Mouse (Mus musculus): ENCODE measurements around the gene Nebl. TPM values are rescaled to one million over a fixed set of nuclear protein-coding genes. Genes with fewer than 3 reads are reported as not detected.

Nebl gene
- polyA plus RNA-seq, 1 experiment from 2014 or later, result 5.8 TPM

DNA sequence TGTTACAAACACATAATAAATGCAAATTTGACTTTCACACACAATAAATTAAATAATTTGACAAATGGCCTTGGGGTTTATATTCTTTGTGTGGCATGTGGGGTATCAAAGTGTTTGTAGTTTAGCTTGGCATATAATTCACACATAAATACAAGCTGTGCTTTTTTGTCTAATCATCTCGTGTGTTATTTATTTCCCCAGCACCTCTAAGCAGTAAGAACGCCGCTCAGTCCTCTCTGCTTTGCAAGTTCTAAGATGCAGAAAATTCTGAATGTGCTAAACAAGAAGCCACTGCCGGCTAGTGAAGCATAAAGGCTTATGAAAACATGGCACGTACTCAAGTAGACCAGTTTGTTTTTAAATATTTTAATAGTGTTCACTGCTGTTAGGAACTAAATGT lies 6.9 kb downstream of the Nebl start:
- Histone ChIP-seq H3K27me3 (peaks cover 40% of the 10 kb centered on the region), H3K36me3 (no peaks in the 10 kb centered on the region), H3K9ac (replicated peaks) (no peak overlapping the region), H3K27ac (replicated peaks) (no peak overlapping the region), H3K4me3 (no peak overlapping the region), H3K9me3 (no peaks in the 10 kb centered on the region), H3K4me2 (replicated peaks) (no peak overlapping the region), H3K4me1 (peaks cover 3% of the 10 kb centered on the region; the same call in 1 of the 2 replicates)
- ATAC-seq (ENCODE audit: low FRiP score, low read depth), result no peak
- 72% methylated on average over 5 of the region's 5 CpGs for WGBS

GRCm38 (mm10) chr2:17723268-17724019 lies 7.8 kb downstream of the Nebl start:
- no peak overlapping the region for H3K4me3 ChIP-seq
- no peak for ATAC-seq (ENCODE audit: low FRiP score, low read depth)
- no peak overlapping the region for H3K9ac ChIP-seq (replicated peaks)
- H3K4me1 ChIP-seq, result peaks cover 3% of the 10 kb centered on the region; the same call in 1 of the 2 replicates
- no peak overlapping the region for H3K4me2 ChIP-seq (replicated peaks)
- H3K36me3 ChIP-seq, result no peaks in the 10 kb centered on the region
- peaks cover 30% of the 10 kb centered on the region for H3K27me3 ChIP-seq
- H3K27ac ChIP-seq (replicated peaks), result no peak overlapping the region
- no peaks in the 10 kb centered on the region for H3K9me3 ChIP-seq
- 80% methylated on average over 12 of the region's 12 CpGs for whole genome bisulfite sequencing

GRCm38 (mm10) chr2:17721177-17721715 lies 10.0 kb downstream of the Nebl start:
- Histone ChIP-seq H3K4me3 (no peak overlapping the region), H3K27me3 (peaks cover 14% of the 10 kb centered on the region; the same call in 1 of the 2 replicates), H3K36me3 (no peaks in the 10 kb centered on the region), H3K4me2 (replicated peaks) (no peak overlapping the region), H3K27ac (replicated peaks) (peak overlapping the region; percentile 46; the same call in 1 of the 2 replicates), H3K4me1 (peaks cover 3% of the 10 kb centered on the region; the same call in 1 of the 2 replicates), H3K9me3 (no peaks in the 10 kb centered on the region), H3K9ac (replicated peaks) (no peak overlapping the region)
- peak; percentile 39; the same call in 1 of the 2 replicates for ATAC-seq (ENCODE audit: low FRiP score, low read depth)
- 58% methylated on average over 6 of the region's 6 CpGs for WGBS

DNA sequence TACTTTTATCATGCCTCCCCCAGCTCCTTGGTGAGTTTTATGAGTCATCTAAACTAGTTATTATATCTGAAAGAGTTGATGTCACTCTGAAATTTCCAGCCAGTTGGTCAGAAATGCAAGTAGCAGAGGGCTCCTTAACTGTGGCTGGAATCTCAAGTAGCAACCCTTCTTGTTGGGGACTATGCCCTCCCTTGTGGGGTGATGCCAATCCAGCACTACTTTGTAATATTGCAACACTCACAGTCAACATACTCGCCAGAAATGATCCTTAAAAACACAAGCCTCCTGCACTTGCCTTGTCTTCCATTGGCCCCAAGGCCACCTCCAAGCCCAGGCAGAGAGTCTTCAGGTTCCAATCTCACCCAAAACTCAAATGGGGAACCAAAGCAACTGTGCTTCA lies 13.0 kb downstream of the Nebl start:
- Histone ChIP-seq H3K9ac (replicated peaks) (no peak overlapping the region), H3K4me3 (no peak overlapping the region), H3K4me1 (peaks cover 7% of the 10 kb centered on the region; the same call in 1 of the 2 replicates), H3K36me3 (no peaks in the 10 kb centered on the region), H3K27me3 (peaks cover 8% of the 10 kb centered on the region; the same call in 1 of the 2 replicates), H3K4me2 (replicated peaks) (no peak overlapping the region), H3K9me3 (no peaks in the 10 kb centered on the region), H3K27ac (replicated peaks) (no peak overlapping the region)
- WGBS, result 84% methylated on average over 1 of the region's 1 CpGs
- no peak for ATAC-seq (ENCODE audit: low FRiP score, low read depth)

GRCm38 (mm10) chr2:17717200-17717599 lies 14.1 kb downstream of the Nebl start:
- 53% methylated on average over 2 of the region's 2 CpGs for WGBS
- Histone ChIP-seq H3K36me3 (no peaks in the 10 kb centered on the region), H3K27ac (replicated peaks) (no peak overlapping the region), H3K4me2 (replicated peaks) (no peak overlapping the region), H3K9ac (replicated peaks) (no peak overlapping the region), H3K4me1 (peaks cover 7% of the 10 kb centered on the region; the same call in 1 of the 2 replicates), H3K27me3 (no peaks in the 10 kb centered on the region; the same call in 1 of the 2 replicates), H3K9me3 (no peaks in the 10 kb centered on the region), H3K4me3 (no peak overlapping the region)
- no peak for ATAC-seq (ENCODE audit: low FRiP score, low read depth)

GRCm38 (mm10) chr2:17715149-17715767 lies 16.0 kb downstream of the Nebl start:
- Histone ChIP-seq H3K27me3 (no peaks in the 10 kb centered on the region; the same call in 1 of the 2 replicates), H3K9me3 (peaks cover 8% of the 10 kb centered on the region; the same call in 1 of the 2 replicates), H3K4me1 (peaks cover 3% of the 10 kb centered on the region; the same call in 1 of the 2 replicates), H3K4me3 (no peak overlapping the region), H3K27ac (replicated peaks) (no peak overlapping the region), H3K4me2 (replicated peaks) (no peak overlapping the region), H3K36me3 (no peaks in the 10 kb centered on the region), H3K9ac (replicated peaks) (no peak overlapping the region)
- 79% methylated on average over 9 of the region's 9 CpGs for WGBS
- 0 out of 2 replicates have a peak, but pooled peaks have one; percentile 23 for ATAC-seq (ENCODE audit: low FRiP score, low read depth)

DNA sequence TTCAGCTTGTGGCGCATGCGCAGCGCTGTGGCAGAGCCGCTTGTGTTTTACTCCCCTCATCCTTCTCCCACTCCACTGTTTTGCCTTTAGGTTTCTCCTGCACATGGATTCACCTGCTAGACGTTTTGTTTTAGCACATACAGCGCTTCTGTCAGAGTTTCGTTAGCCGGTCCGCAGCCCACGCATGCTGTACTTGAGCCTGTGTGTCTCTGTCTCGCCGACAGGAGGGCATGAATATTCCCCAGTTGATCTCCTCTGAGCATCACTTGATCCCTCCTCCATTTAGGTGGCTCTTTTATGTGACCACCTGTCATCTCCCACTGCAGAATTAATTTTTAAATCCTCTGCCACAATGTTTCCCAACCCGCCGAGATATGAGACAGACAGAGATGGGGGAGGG lies 16.6 kb downstream of the Nebl start:
- no peak overlapping the region for H3K4me3 ChIP-seq
- H3K4me2 ChIP-seq (replicated peaks), result no peak overlapping the region
- H3K36me3 ChIP-seq, result no peaks in the 10 kb centered on the region
- 76% methylated on average over 14 of the region's 14 CpGs for WGBS
- no peak overlapping the region for H3K9ac ChIP-seq (replicated peaks)
- H3K27ac ChIP-seq (replicated peaks), result no peak overlapping the region
- 0 out of 2 replicates have a peak, but pooled peaks have one; percentile 47 for ATAC-seq (ENCODE audit: low FRiP score, low read depth)
- no peaks in the 10 kb centered on the region; the same call in 1 of the 2 replicates for H3K27me3 ChIP-seq
- peaks cover 3% of the 10 kb centered on the region; the same call in 1 of the 2 replicates for H3K4me1 ChIP-seq
- H3K9me3 ChIP-seq, result peaks cover 8% of the 10 kb centered on the region; the same call in 1 of the 2 replicates

DNA sequence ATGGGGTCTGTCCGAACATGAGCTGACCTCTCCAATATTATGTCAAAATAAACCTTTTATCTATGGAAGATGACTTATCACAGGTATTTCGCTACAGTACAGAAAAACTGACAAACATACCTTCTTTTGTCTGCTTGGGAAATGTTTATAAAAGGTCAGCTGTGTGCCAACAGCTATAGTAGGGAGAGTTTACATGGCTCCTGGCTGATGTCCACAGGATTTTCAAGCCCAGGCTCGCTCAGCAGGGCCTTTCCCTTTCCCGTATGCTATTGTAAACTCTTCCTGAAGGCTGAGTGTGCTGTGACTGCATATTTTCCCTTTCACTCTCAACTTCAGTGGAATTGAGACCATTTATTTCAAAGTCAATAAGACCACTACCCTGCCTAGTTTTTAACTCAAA lies 17.1 kb downstream of the Nebl start:
- Histone ChIP-seq H3K27ac (replicated peaks) (no peak overlapping the region), H3K4me1 (peaks cover 3% of the 10 kb centered on the region; the same call in 1 of the 2 replicates), H3K36me3 (no peaks in the 10 kb centered on the region), H3K4me3 (no peak overlapping the region), H3K9me3 (peaks cover 8% of the 10 kb centered on the region; the same call in 1 of the 2 replicates), H3K27me3 (no peaks in the 10 kb centered on the region; the same call in 1 of the 2 replicates), H3K9ac (replicated peaks) (no peak overlapping the region), H3K4me2 (replicated peaks) (no peak overlapping the region)
- WGBS, result 72% methylated on average over 4 of the region's 4 CpGs
- no peak for ATAC-seq (ENCODE audit: low FRiP score, low read depth)

DNA sequence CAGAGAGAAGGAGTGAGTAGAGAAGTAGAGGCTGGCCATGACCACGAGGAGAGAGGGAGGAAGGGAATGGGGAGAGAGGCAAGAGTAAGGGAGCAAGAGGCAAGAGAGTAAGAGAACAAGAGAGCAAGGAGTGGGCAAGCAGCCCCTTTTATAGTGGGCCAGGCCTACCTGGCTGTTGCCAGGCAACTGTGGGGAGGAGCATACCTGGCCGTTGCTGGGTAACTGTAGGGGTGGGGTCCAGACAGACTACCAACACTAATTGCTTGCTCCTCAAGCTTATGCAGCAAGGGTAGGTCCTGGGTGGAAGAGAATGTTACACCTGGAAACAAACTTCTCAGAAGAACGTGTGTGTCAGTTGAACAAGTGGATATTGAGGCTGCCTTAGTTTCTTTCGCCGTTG lies 20.0 kb downstream of the Nebl start:
- H3K36me3 ChIP-seq, result no peaks in the 10 kb centered on the region
- peaks cover 3% of the 10 kb centered on the region; the same call in 1 of the 2 replicates for H3K4me1 ChIP-seq
- ATAC-seq (ENCODE audit: low FRiP score, low read depth), result no peak
- no peak overlapping the region for H3K9ac ChIP-seq (replicated peaks)
- H3K27me3 ChIP-seq, result no peaks in the 10 kb centered on the region; the same call in 1 of the 2 replicates
- 86% methylated on average over 5 of the region's 5 CpGs for WGBS
- peaks cover 8% of the 10 kb centered on the region; the same call in 1 of the 2 replicates for H3K9me3 ChIP-seq
- no peak overlapping the region for H3K27ac ChIP-seq (replicated peaks)
- H3K4me3 ChIP-seq, result no peak overlapping the region
- H3K4me2 ChIP-seq (replicated peaks), result no peak overlapping the region

GRCm38 (mm10) chr2:17710083-17710482 lies 21.2 kb downstream of the Nebl start:
- H3K9ac ChIP-seq (replicated peaks), result no peak overlapping the region
- no peaks in the 10 kb centered on the region; the same call in 1 of the 2 replicates for H3K27me3 ChIP-seq
- H3K9me3 ChIP-seq, result peaks cover 8% of the 10 kb centered on the region; the same call in 1 of the 2 replicates
- 65% methylated on average over 2 of the region's 2 CpGs for WGBS
- no peaks in the 10 kb centered on the region for H3K36me3 ChIP-seq
- H3K4me1 ChIP-seq, result peaks cover 3% of the 10 kb centered on the region; the same call in 1 of the 2 replicates
- no peak for ATAC-seq (ENCODE audit: low FRiP score, low read depth)
- no peak overlapping the region for H3K4me2 ChIP-seq (replicated peaks)
- H3K4me3 ChIP-seq, result no peak overlapping the region
- no peak overlapping the region for H3K27ac ChIP-seq (replicated peaks)

GRCm38 (mm10) chr2:17705964-17706363 lies 25.3 kb downstream of the Nebl start:
- no peak overlapping the region for H3K9ac ChIP-seq (replicated peaks)
- no peak overlapping the region for H3K4me3 ChIP-seq
- no peak for ATAC-seq (ENCODE audit: low FRiP score, low read depth)
- H3K4me1 ChIP-seq, result peaks cover 8% of the 10 kb centered on the region
- no peaks in the 10 kb centered on the region for H3K36me3 ChIP-seq
- 88% methylated on average over 5 of the region's 5 CpGs for WGBS
- no peak overlapping the region for H3K27ac ChIP-seq (replicated peaks)
- no peak overlapping the region for H3K4me2 ChIP-seq (replicated peaks)
- 0 out of 2 replicates have a peak, but pooled peaks cover under 1% of the 10 kb centered on the region for H3K9me3 ChIP-seq
- H3K27me3 ChIP-seq, result no peaks in the 10 kb centered on the region
